Mouse (Mus musculus) embryonic fibroblast, embryonic 13.5 days (primary cell): Measurements from ENCODE around the gene Arel1. TPM values are rescaled to one million over a fixed set of nuclear protein-coding genes. Genes with fewer than 3 reads are reported as not detected.

Experiments
- H3K27ac ChIP-seq: 2 replicates; pipeline ENCODE4 v1.5.1; 2012; ENCODE audit warnings: low read length, control low read depth, inconsistent platforms; ENCODE audit not compliant: insufficient read depth
- H3K4me1 ChIP-seq: 2 replicates; pipeline ENCODE4 v1.6.1; 2011; ENCODE audit warnings: low read length; ENCODE audit not compliant: control insufficient read depth, insufficient read depth
- H3K4me3 ChIP-seq: 2 replicates; pipeline ENCODE4 v1.5.1; 2011; ENCODE audit warnings: mild to moderate bottlenecking, control low read depth, low read length; ENCODE audit not compliant: insufficient read depth
- CTCF ChIP-seq: IDR thresholded peaks from 2 replicates; pipeline ENCODE4 v1.5.1; 2011; ENCODE audit warnings: mild to moderate bottlenecking, control low read depth, low read length, moderate library complexity, borderline replicate concordance; ENCODE audit not compliant: insufficient read depth
- POLR2A ChIP-seq: IDR thresholded peaks from 2 replicates; pipeline ENCODE4 v1.6.1; 2011; ENCODE audit warnings: low read depth, mild to moderate bottlenecking, control low read depth, low read length, moderate library complexity
- polyA plus RNA-seq: library from polyadenylated mRNA; stranded (reverse); fragments of >200 nt; gene quantifications from 2 replicates; pipeline ENCODE4 v1.2.4, GENCODE M21; 2011; ENCODE audit warnings: low read depth; ENCODE audit not compliant: missing spikeins, insufficient read length

Gene Arel1
- 29.0 and 29.4 TPM in 2 replicates for polyA plus RNA-seq

- H3K4me3 ChIP-seq, result peak within 1 kb of the TSS; percentile 96
Measured at GRCm38 (mm10) chr12:84970428-84971096, at the start of gene Arel1, which contains the start of gene Fcf1. Gene Arel1 (minus strand): TSS chr12:84970900. Gene Fcf1 (plus strand): TSS chr12:84970897.

GRCm38 (mm10) chr12:85012185-85012584 lies 41.5 kb upstream of the Arel1 start:
- no peak for TF ChIP-seq CTCF
- no peak for TF ChIP-seq POLR2A
- Histone ChIP-seq H3K27ac (no peak overlapping the region), H3K4me1 (0 out of 2 replicates have a peak, but pooled peaks cover 3% of the 10 kb centered on the region), H3K4me3 (no peak overlapping the region)

More at GRCm38 (mm10) chr12:84970428-84971096, at the start of gene Arel1, which contains the start of gene Fcf1:
- no peak for TF ChIP-seq CTCF
- peak; percentile 72 for TF ChIP-seq POLR2A
- Histone ChIP-seq H3K4me1 (no peaks in the 10 kb centered on the region), H3K27ac (no peak within 1 kb of the TSS)

GRCm38 (mm10) chr12:85010541-85010940 lies 39.8 kb upstream of the Arel1 start:
- no peak for TF ChIP-seq CTCF
- no peak for TF ChIP-seq POLR2A
- 0 out of 2 replicates have a peak, but pooled peaks cover 3% of the 10 kb centered on the region for H3K4me1 ChIP-seq
- H3K4me3 ChIP-seq, result no peak overlapping the region
- no peak overlapping the region for H3K27ac ChIP-seq

- H3K4me1 ChIP-seq, result 0 out of 2 replicates have a peak, but pooled peaks cover 3% of the 10 kb centered on the region
- no peak overlapping the region for H3K27ac ChIP-seq
- H3K4me3 ChIP-seq, result no peak overlapping the region
- TF ChIP-seq CTCF (no peak), POLR2A (no peak)
Measured at GRCm38 (mm10) chr12:85009776-85010175, 39.1 kb upstream of the Arel1 start.

- 0 out of 2 replicates have a peak, but pooled peaks cover 3% of the 10 kb centered on the region for H3K4me1 ChIP-seq
- no peak for TF ChIP-seq CTCF
- TF ChIP-seq POLR2A, result no peak
Measured at GRCm38 (mm10) chr12:85007021-85007420, 36.3 kb upstream of the Arel1 start.

GRCm38 (mm10) chr12:85006206-85006605 lies 35.5 kb upstream of the Arel1 start:
- Histone ChIP-seq H3K4me3 (no peak overlapping the region), H3K27ac (no peak overlapping the region), H3K4me1 (0 out of 2 replicates have a peak, but pooled peaks cover 3% of the 10 kb centered on the region)
- TF ChIP-seq POLR2A (no peak), CTCF (no peak)

More at GRCm38 (mm10) chr12:85007021-85007420, 36.3 kb upstream of the Arel1 start:
- H3K27ac ChIP-seq, result no peak overlapping the region
- no peak overlapping the region for H3K4me3 ChIP-seq

GRCm38 (mm10) chr12:84999053-84999452 lies 28.4 kb upstream of the Arel1 start:
- Histone ChIP-seq H3K27ac (no peak overlapping the region), H3K4me3 (peak overlapping the region; percentile 37), H3K4me1 (peaks cover 8% of the 10 kb centered on the region)
- no peak for TF ChIP-seq POLR2A
- no peak for TF ChIP-seq CTCF

- Histone ChIP-seq H3K4me3 (peak overlapping the region; percentile 93), H3K4me1 (peaks cover 8% of the 10 kb centered on the region), H3K27ac (no peak overlapping the region)
- TF ChIP-seq CTCF (no peak), POLR2A (peak; percentile 17; the same call in 1 of the 2 replicates)
Measured at GRCm38 (mm10) chr12:84996501-84997398, 26.1 kb upstream of the Arel1 start.

GRCm38 (mm10) chr12:84996083-84996496 lies 25.4 kb upstream of the Arel1 start, which contains the start of gene Ylpm1:
Gene Ylpm1 (plus strand): TSS chr12:84996321.
- Histone ChIP-seq H3K27ac (no peak within 1 kb of the TSS), H3K4me1 (peaks cover 8% of the 10 kb centered on the region), H3K4me3 (peak within 1 kb of the TSS; percentile 93)
- TF ChIP-seq CTCF (peak; percentile 35; the same call in 1 of the 2 replicates), POLR2A (peak; percentile 94)
